Mouse (Mus musculus) forebrain, embryonic 13.5 days (tissue): ENCODE measurements around the gene Gdf3. TPM values are rescaled to one million over a fixed set of nuclear protein-coding genes. Genes with fewer than 3 reads are reported as not detected.

Experiments used
- polyA plus RNA-seq: library from polyadenylated mRNA; unstranded; fragments of >200 nt; fragmentation: Nextera tagmentation; extraction: Ambion mirVana; gene quantifications from 2 replicates; pipeline ENCODE4 v1.2.1, GENCODE M21; 2015

The Gdf3 gene
- polyA plus RNA-seq, 1 experiment from 2014 or later: not detected

Other genes with a start within 250 kb of the Gdf3 start
- 81.1 and 81.7 TPM in 2 replicates for gene Rimklb, start 111.3 kb downstream of the Gdf3 start, polyA plus RNA-seq
- 1.0 and 1.2 TPM in 2 replicates for gene Mfap5, start 104.2 kb downstream of the Gdf3 start, polyA plus RNA-seq
- gene Aicda, start 56.3 kb downstream of the Gdf3 start, polyA plus RNA-seq: 0.12 and 0.21 TPM in 2 replicates
- gene Apobec1, start 7.6 kb downstream of the Gdf3 start, polyA plus RNA-seq: 2.9 and 3.8 TPM in 2 replicates
- not detected in 2 replicates for gene Dppa3, start 16.3 kb upstream of the Gdf3 start, polyA plus RNA-seq
- 0.18 and 0.23 TPM in 2 replicates for gene Nanog, start 97.4 kb upstream of the Gdf3 start, polyA plus RNA-seq
- 9.3 and 12.5 TPM in 2 replicates for gene Slc2a3, start 191.6 kb upstream of the Gdf3 start, polyA plus RNA-seq
- 4.4 and 4.5 TPM in 2 replicates for gene Foxj2, start 209.8 kb upstream of the Gdf3 start, polyA plus RNA-seq
- gene C3ar1, start 246.1 kb upstream of the Gdf3 start, polyA plus RNA-seq: 0.58 and 0.89 TPM in 2 replicates